Mouse (Mus musculus): ENCODE data around the gene Gstp3.

GRCm38 (mm10) chr19:4099837-4100717 lies 40.7 kb upstream of the Gstp3 start, which contains the start of gene Pitpnm1:
- no peak for TF ChIP-seq EP300 (IDR thresholded peaks at IDR 0.05; ENCODE audit: low read depth)
- TF ChIP-seq CTCF (IDR thresholded peaks at IDR 0.05; ENCODE audit: low read depth), result no peak
